Mouse (Mus musculus) CD4-positive naive resting alpha-beta T cell, adult 76 days (primary cell): Measurements from ENCODE around the gene Cox8b. TPM values are rescaled to one million over a fixed set of nuclear protein-coding genes. Genes with fewer than 3 reads are reported as not detected.

ENCODE experiments used
- total RNA-seq: library from RNA; stranded (reverse); gene quantifications from one replicate; pipeline ENCODE4 v1.2.4, GENCODE M21; 2023

The Cox8b gene
- not detected for total RNA-seq

DNA sequence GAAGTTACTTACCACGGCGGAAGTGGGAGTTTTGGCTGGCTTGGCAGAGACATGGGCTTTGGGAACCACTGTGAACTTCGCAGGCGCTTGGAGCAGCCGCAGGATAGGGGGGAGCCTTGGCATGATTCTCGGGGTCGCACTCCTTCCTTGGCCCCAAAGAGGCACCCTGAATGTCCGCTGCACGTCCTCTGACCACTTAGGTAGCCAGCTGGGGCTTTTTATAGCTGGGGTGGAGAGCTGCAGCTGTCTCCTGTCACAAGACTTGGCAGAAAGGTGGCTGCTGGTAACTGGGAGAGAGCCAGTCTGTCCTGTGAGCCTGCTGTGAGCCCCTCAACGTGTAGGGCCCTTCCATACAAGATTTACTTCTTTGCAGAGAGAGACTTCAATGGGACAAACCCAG lies at the start of gene Cox8b:
Gene Cox8b (minus strand): TSS at position 227 of the 400 bp plus-strand sequence.

DNA sequence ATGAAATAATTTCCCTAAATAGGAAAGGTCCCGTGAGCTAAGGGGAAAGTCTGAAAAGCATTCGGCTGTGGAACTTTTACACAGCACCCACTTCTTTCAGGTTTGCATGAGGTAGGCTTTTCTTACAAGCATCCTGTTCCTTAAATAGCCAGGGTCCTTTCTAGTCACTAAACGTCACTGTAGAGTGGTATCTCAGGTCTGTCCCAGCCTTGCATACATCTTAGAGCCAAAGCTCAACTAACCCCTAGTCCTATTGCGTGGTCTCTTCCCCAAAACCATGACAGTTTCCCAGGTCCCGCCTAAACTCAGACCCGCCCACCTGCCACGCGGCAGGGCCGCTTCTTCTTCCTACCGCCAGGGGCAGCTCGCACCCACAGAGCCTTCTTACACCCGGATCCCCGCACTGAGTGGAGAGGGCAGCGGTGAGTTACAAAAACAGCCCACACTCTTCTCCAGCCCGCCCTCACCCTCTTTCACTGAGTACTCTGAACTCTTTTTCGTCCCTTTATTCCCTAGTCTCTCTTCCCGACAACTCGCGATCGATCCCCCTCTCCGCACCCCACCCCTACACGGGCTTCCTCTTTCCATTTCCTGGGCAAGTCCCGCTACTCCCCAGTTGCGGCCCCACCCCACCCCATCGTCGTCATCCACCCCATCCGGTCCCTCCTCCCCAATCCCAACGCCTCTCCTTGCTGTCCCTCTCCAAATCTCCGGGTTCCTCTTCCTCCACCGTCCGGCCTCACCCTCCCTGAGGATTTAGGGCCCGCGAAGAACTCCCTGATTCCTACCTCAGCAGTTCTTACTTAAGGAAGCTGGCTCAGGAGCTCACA lies 41.2 kb upstream of the Cox8b start, which contains the start of gene Pgghg:
Gene Pgghg (plus strand): TSS at position 170 of the 830 bp plus-strand sequence.

GRCm38 (mm10) chr7:140920418-140921029 lies 20.3 kb upstream of the Cox8b start, which contains the start of gene Nlrp6:
Gene Nlrp6 (plus strand): TSS chr7:140920902.

GRCm38 (mm10) chr7:140881696-140882468 lies 18.4 kb downstream of the Cox8b start, which contains the start of the genes Psmd13 and Sirt3:
Gene Psmd13 (plus strand): TSS chr7:140881968.
Gene Sirt3 (minus strand): TSS chr7:140882309.

DNA sequence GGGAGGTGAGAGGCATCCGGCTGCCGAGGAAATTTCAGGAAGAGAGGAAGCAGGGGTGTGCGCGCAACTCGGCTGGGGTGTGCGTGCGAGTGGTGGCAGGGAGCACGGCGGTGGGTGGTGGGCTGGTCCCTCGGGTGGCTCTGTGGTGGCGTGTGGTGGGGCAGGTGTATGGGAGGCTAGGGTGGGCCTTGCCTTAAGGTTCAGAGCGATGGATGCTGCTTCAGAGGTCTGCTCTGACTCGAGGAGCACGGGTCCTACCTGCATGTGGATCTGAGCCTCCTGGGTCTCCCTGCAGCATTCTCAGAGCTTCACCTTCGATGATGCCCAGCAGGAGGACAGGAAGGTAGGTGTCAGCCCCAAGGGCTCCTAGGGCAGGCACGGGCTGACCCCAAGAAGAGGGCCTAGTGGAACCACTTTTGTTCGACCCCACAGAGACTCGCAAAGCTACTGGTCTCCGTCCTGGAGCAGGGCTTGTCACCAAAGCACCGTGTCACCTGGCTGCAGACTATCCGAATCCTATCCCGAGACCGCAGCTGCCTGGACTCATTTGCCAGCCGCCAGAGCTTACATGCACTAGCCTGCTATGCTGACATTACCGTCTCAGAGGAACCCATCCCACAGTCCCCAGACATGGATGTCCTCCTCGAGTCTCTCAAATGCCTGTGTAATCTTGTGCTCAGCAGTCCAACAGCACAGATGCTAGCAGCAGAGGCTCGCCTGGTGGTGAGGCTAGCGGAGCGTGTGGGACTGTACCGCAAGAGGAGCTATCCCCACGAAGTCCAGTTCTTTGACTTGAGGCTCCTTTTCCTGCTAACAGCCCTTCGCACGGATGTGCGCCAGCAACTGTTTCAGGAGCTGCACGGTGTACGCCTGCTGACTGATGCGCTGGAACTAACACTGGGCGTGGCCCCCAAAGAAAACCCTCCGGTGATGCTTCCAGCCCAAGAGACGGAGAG lies 42.4 kb downstream of the Cox8b start, which contains the start of gene Bet1l:
Gene Bet1l (minus strand): TSS at position 28 of the 956 bp plus-strand sequence.

GRCm38 (mm10) chr7:140856785-140857549 lies 43.3 kb downstream of the Cox8b start, which contains the start of gene Ric8a:
Gene Ric8a (plus strand): TSS chr7:140856957.

DNA sequence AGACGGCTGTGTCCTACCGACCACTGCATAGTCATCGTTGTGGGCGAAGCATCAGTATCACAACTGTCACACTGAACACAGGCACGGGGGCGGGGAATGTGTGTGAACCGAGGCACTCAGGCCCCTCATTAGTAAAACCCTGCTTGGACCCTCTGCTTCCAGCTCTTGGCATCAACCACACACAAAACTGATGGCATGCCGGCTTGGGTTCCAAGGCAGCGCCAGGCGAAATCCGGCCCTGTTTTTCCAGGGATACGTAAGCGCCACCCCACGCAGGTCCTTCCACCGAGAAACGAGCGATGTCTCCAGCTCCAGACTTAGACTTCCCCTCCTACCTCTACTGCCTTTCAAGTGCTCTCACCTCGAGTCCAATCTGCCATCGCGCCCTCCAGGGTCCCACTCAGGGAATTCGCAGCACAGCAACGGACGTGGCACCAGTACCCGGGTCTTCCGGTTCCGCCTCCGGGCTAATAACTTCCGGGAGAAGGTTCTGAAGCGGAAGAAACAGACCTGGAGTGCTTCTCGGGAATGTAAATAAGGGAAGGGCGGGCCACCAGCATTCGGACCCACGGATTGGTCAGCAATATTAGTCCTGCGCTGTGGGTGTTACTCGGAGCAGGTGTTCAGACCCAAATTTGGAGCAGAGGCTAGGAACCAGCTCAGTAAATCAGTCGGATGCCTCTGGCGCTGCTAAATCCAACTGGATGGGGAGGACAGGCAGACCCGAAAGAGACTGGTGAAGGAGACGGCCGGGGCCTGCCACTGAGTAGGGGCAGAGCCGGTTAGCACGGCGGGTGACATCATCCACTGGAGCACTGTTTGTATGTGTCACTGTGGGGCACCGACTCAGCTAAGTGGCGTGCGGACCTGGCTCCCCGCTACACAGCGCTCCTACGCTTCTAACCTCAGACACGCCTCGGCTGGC lies 44.1 kb downstream of the Cox8b start, which contains the start of gene Gm45785:
Gene Gm45785 (minus strand): TSS at position 472 of the 925 bp plus-strand sequence.

Other genes starting within 250 kb of the Cox8b start
- not detected for gene Olfr539, start 240.5 kb downstream of the Cox8b start, total RNA-seq
- gene Olfr45, start 218.5 kb downstream of the Cox8b start, total RNA-seq = not detected
- gene Olfr541, start 203.2 kb downstream of the Cox8b start, total RNA-seq = not detected
- not detected for gene Cyp2e1, start 136.7 kb downstream of the Cox8b start, total RNA-seq
- gene Syce1, start 112.6 kb downstream of the Cox8b start, total RNA-seq = not detected
- not detected for gene Zfp941, start 78.3 kb downstream of the Cox8b start, total RNA-seq
- not detected for gene Urah, start 65.4 kb downstream of the Cox8b start, total RNA-seq
- gene Scgb1c1, start 54.9 kb downstream of the Cox8b start, total RNA-seq = not detected
- not detected for gene Odf3, start 52.6 kb downstream of the Cox8b start, total RNA-seq
- not detected for gene Gm45785, start 44.1 kb downstream of the Cox8b start, total RNA-seq
- gene Ric8a, start 43.5 kb downstream of the Cox8b start, total RNA-seq = 101 TPM
- gene Bet1l, start 42.9 kb downstream of the Cox8b start, total RNA-seq = 32.4 TPM
- gene Psmd13, start 18.5 kb downstream of the Cox8b start, total RNA-seq = 67.4 TPM
- gene Sirt3, start 18.1 kb downstream of the Cox8b start, total RNA-seq = 6.3 TPM
- gene Nlrp6, start 20.5 kb upstream of the Cox8b start, total RNA-seq = not detected
- gene Pgghg, start 40.9 kb upstream of the Cox8b start, total RNA-seq = 12.4 TPM
- not detected for gene Ifitm5, start 49.8 kb upstream of the Cox8b start, total RNA-seq
- gene Gm45717, start 55.5 kb upstream of the Cox8b start, total RNA-seq = not detected
- 12.7 TPM for gene Ifitm2, start 55.5 kb upstream of the Cox8b start, total RNA-seq
- not detected for gene Ifitm1, start 66.8 kb upstream of the Cox8b start, total RNA-seq
- gene Ifitm3, start 110.3 kb upstream of the Cox8b start, total RNA-seq = 6.7 TPM
- 1.6 TPM for gene Ifitm6, start 117.5 kb upstream of the Cox8b start, total RNA-seq
- gene Gm17387, start 128.7 kb upstream of the Cox8b start, total RNA-seq = not detected
- 1.4 TPM for gene B4galnt4, start 160.7 kb upstream of the Cox8b start, total RNA-seq
- gene Pkp3, start 177.8 kb upstream of the Cox8b start, total RNA-seq = 35.3 TPM
- 56.4 TPM for gene Sigirr, start 200.1 kb upstream of the Cox8b start, total RNA-seq
- gene Ano9, start 217.4 kb upstream of the Cox8b start, total RNA-seq = not detected
- 6.5 TPM for gene Ptdss2, start 221.9 kb upstream of the Cox8b start, total RNA-seq